Mouse (Mus musculus) layer of hippocampus, postnatal 25 days (tissue): ENCODE data around the gene Sorcs2. TPM values are rescaled to one million over a fixed set of nuclear protein-coding genes. Genes with fewer than 3 reads are reported as not detected.
A peak's percentile ranks its signal among the peaks of the same experiment; 100 is the strongest.
"Not testable (repeated sequence)": the region's sequence is repeated elsewhere in the genome, so short reads cannot be mapped to it uniquely, and the experiment has no call there.

Experiments used
- DNase-seq, 2 experiments: peaks; one replicate each; pipeline ENCODE4 v3.0.0; 2022; ENCODE audit warnings: mixed read lengths in 2 of 2, low spot score in 1 of 2; ENCODE audit errors: extremely low spot score in 1 of 2
- total RNA-seq, 2 experiments: library from RNA; stranded (reverse); gene quantifications; 2 replicates each; pipeline ENCODE4 v1.2.3; 2021

Gene Sorcs2
- total RNA-seq, 2 experiments from 2014 or later = 52.4 to 53.8 TPM

- DNase-seq = no peak
Measured at GRCm38 (mm10) chr5:36394840-36395515, 3.0 kb downstream of the Sorcs2 start.

- no peak for DNase-seq
Measured at GRCm38 (mm10) chr5:36391751-36392150, 6.2 kb downstream of the Sorcs2 start.

GRCm38 (mm10) chr5:36390591-36390927, 7.4 kb downstream of the Sorcs2 start:
- not testable (repeated sequence) for DNase-seq

- no peak for DNase-seq
Measured at GRCm38 (mm10) chr5:36389731-36390590, 8.0 kb downstream of the Sorcs2 start.

- no peak for DNase-seq
Measured at GRCm38 (mm10) chr5:36385062-36385461, 12.9 kb downstream of the Sorcs2 start.

- no peak for DNase-seq
Measured at GRCm38 (mm10) chr5:36383431-36383830, 14.5 kb downstream of the Sorcs2 start.

GRCm38 (mm10) chr5:36382721-36383120, 15.2 kb downstream of the Sorcs2 start:
- DNase-seq = no peak

- no peak for DNase-seq
Measured at GRCm38 (mm10) chr5:36382134-36382693, 15.7 kb downstream of the Sorcs2 start.

- no peak for DNase-seq
Measured at GRCm38 (mm10) chr5:36379938-36380511, 17.9 kb downstream of the Sorcs2 start.

GRCm38 (mm10) chr5:36378370-36378738, 19.6 kb downstream of the Sorcs2 start:
- no peak for DNase-seq

GRCm38 (mm10) chr5:36377456-36378369, 20.2 kb downstream of the Sorcs2 start:
- no peak for DNase-seq

- no peak for DNase-seq
Measured at GRCm38 (mm10) chr5:36375886-36376285, 22.1 kb downstream of the Sorcs2 start.

GRCm38 (mm10) chr5:36374221-36375050, 23.5 kb downstream of the Sorcs2 start:
- no peak for DNase-seq

GRCm38 (mm10) chr5:36373246-36373891, 24.6 kb downstream of the Sorcs2 start:
- DNase-seq = no peak

- no peak for DNase-seq
Measured at GRCm38 (mm10) chr5:36371731-36372130, 26.2 kb downstream of the Sorcs2 start.

GRCm38 (mm10) chr5:36369261-36369684, 28.7 kb downstream of the Sorcs2 start:
- DNase-seq = no peak

GRCm38 (mm10) chr5:36368511-36369135, 29.3 kb downstream of the Sorcs2 start:
- DNase-seq = no peak

GRCm38 (mm10) chr5:36367911-36368310, 30.0 kb downstream of the Sorcs2 start:
- DNase-seq = peak in 1 of 2 experiments; percentile 38
